In genomic region chr11:98379379-98379778, GRCm38 (mm10) we compare ENCODE assay signal across 20 mouse cellular contexts. TPM values are rescaled to one million over a fixed set of nuclear protein-coding genes. Genes with fewer than 3 reads are reported as not detected.
A peak's percentile ranks its signal among the peaks of the same experiment; 100 is the strongest.
DNase-seq lines count a peak whose midpoint lies in the region; ATAC-seq lines count a peak whose summit lies in the region.
"Had no signal": no experiment of that assay in that cellular context is flagged by ENCODE, and none has a peak within 500 bp of the region (broad histone marks: within the 10 kb centered on the region; RNA-seq: fewer than 3 reads in every experiment).

No protein-coding gene starts in this region.

- peaks cover 52% of the 10 kb centered on the region for H3K36me3 ChIP-seq in forebrain, embryonic 15.5 days
- peaks cover 73% of the 10 kb centered on the region for H3K36me3 ChIP-seq in forebrain, embryonic 10.5 days (replicated peaks)
- H3K36me3 ChIP-seq in lung, embryonic 16.5 days (ENCODE audit: control insufficient read depth, insufficient read depth, low read length) = peaks cover 30% of the 10 kb centered on the region
- H3K36me3 ChIP-seq in heart, embryonic 12.5 days = peaks cover 62% of the 10 kb centered on the region

- 92% methylated on average over 7 of the region's 7 CpGs for WGBS in forebrain, embryonic 15.5 days
- 90% methylated on average over 7 of the region's 7 CpGs for WGBS in forebrain, embryonic 10.5 days
- WGBS in lung, embryonic 16.5 days = 71% methylated on average over 7 of the region's 7 CpGs
- 62% methylated on average over 7 of the region's 7 CpGs for WGBS in heart, embryonic 12.5 days

- no peaks in the 10 kb centered on the region for H3K27me3 ChIP-seq in forebrain, embryonic 15.5 days
- H3K27me3 ChIP-seq in forebrain, embryonic 10.5 days (ENCODE audit: poor library complexity, severe bottlenecking) = peaks cover 14% of the 10 kb centered on the region
- no peaks in the 10 kb centered on the region for H3K27me3 ChIP-seq in lung, embryonic 16.5 days (ENCODE audit: control insufficient read depth, insufficient read depth, low read depth, low read length)
- H3K27me3 ChIP-seq in heart, embryonic 12.5 days (replicated peaks) = peaks cover 5% of the 10 kb centered on the region; the same call in 1 of the 2 replicates
- H3K27me3 ChIP-seq: CH12.LX; midbrain, embryonic 15.5 days had no signal

- no peak overlapping the region for H3K9ac ChIP-seq in forebrain, embryonic 15.5 days (replicated peaks)
- no peak overlapping the region for H3K9ac ChIP-seq in lung, embryonic 16.5 days (ENCODE audit: low read length)
- H3K9ac ChIP-seq in heart, embryonic 12.5 days = peak overlapping the region; percentile 43; the same call in 1 of the 2 replicates
- H3K9ac ChIP-seq: forebrain, embryonic 13.5 days; limb, embryonic 13.5 days; liver, embryonic 14.5 days; midbrain, embryonic 15.5 days had no signal

- no peak for DNase-seq in forebrain, embryonic 10.5 days (ENCODE audit: extremely low spot score, low spot score)
- DNase-seq in lung, postnatal 4 days = no peak
- peak; percentile 62 for DNase-seq in testis, postnatal 14 days (ENCODE audit: low spot score)
- DNase-seq in retina, postnatal 1 day = no peak
- DNase-seq: embryo, embryonic 11 days; kidney, postnatal 4 days; right cerebral cortex, adult 18-20 months; thymus, adult 18-20 months had no signal

- no peaks in the 10 kb centered on the region for H3K9me3 ChIP-seq in forebrain, embryonic 15.5 days
- no peaks in the 10 kb centered on the region for H3K9me3 ChIP-seq in forebrain, embryonic 10.5 days
- no peaks in the 10 kb centered on the region for H3K9me3 ChIP-seq in lung, embryonic 16.5 days (ENCODE audit: control insufficient read depth, low read length)
- H3K9me3 ChIP-seq in heart, embryonic 12.5 days (replicated peaks) = no peaks in the 10 kb centered on the region
- H3K9me3 ChIP-seq: forebrain, embryonic 13.5 days; limb, embryonic 13.5 days; midbrain, embryonic 15.5 days had no signal

- H3K4me3 ChIP-seq in forebrain, embryonic 15.5 days = no peak overlapping the region
- H3K4me3 ChIP-seq in forebrain, embryonic 10.5 days = no peak overlapping the region
- H3K4me3 ChIP-seq in lung, embryonic 16.5 days (ENCODE audit: low read length) = no peak overlapping the region
- H3K4me3 ChIP-seq in heart, embryonic 12.5 days = no peak overlapping the region
- H3K4me3 ChIP-seq: forebrain, embryonic 13.5 days; limb, embryonic 13.5 days; midbrain, embryonic 15.5 days had no signal

- no peak for ATAC-seq in forebrain, embryonic 15.5 days (replicated peaks)
- 0 out of 2 replicates have a peak, but pooled peaks have one; percentile 13 for ATAC-seq in lung, embryonic 16.5 days (ENCODE audit: low read depth)
- ATAC-seq in heart, embryonic 12.5 days (ENCODE audit: insufficient number of reproducible peaks, low FRiP score) = no peak
- ATAC-seq in CD4-positive, CD25-positive, alpha-beta regulatory T cell, adult 4 months = no peak
- ATAC-seq: forebrain, embryonic 13.5 days; midbrain, embryonic 15.5 days had no signal

- H3K27ac ChIP-seq in forebrain, embryonic 15.5 days (replicated peaks) = peak overlapping the region; percentile 48; the same call in 1 of the 2 replicates
- no peak overlapping the region for H3K27ac ChIP-seq in forebrain, embryonic 10.5 days
- no peak overlapping the region for H3K27ac ChIP-seq in lung, embryonic 16.5 days (ENCODE audit: low read length)
- peak overlapping the region; percentile 57 for H3K27ac ChIP-seq in heart, embryonic 12.5 days (ENCODE audit: poor library complexity, severe bottlenecking)
- H3K27ac ChIP-seq: forebrain, embryonic 13.5 days; limb, embryonic 13.5 days; liver, embryonic 14.5 days; macrophage; midbrain, embryonic 15.5 days had no signal

- H3K4me1 ChIP-seq in forebrain, embryonic 15.5 days = peaks cover 18% of the 10 kb centered on the region
- peaks cover 13% of the 10 kb centered on the region for H3K4me1 ChIP-seq in forebrain, embryonic 10.5 days
- H3K4me1 ChIP-seq in lung, embryonic 16.5 days (replicated peaks; ENCODE audit: control insufficient read depth, insufficient read depth, low read length) = peaks cover 3% of the 10 kb centered on the region; the same call in 1 of the 2 replicates
- H3K4me1 ChIP-seq in heart, embryonic 12.5 days (replicated peaks) = peaks cover 73% of the 10 kb centered on the region
- H3K4me1 ChIP-seq: limb, embryonic 13.5 days; midbrain, embryonic 15.5 days had no signal

- no peak overlapping the region for H3K4me2 ChIP-seq in forebrain, embryonic 15.5 days (replicated peaks)
- no peak overlapping the region for H3K4me2 ChIP-seq in lung, embryonic 16.5 days (ENCODE audit: low read depth, low read length)
- H3K4me2 ChIP-seq in heart, embryonic 12.5 days = no peak overlapping the region
- H3K4me2 ChIP-seq: forebrain, embryonic 13.5 days; limb, embryonic 13.5 days; midbrain, embryonic 15.5 days had no signal

RNA-seq across cellular contexts. Expression of gene Tcap, which starts 4.2 kb away (rescaled TPM):
- 0.18 and 0.20 TPM in 2 replicates for polyA plus RNA-seq in forebrain, embryonic 15.5 days (2015; fragmentation: Nextera tagmentation; extraction: Ambion mirVana)
- 0.15 TPM in 1 of 2 replicates, not detected in the other for polyA plus RNA-seq in forebrain, embryonic 10.5 days (2016; fragmentation: Nextera tagmentation; extraction: Ambion mirVana)
- 6.7 and 8.0 TPM in 2 replicates for polyA plus RNA-seq in lung, embryonic 16.5 days (2015; fragmentation: Nextera tagmentation; extraction: Ambion mirVana)
- 143 and 152 TPM in 2 replicates for polyA plus RNA-seq in heart, embryonic 12.5 days (2016; fragmentation: Nextera tagmentation; extraction: Ambion mirVana)
- not detected for polyA plus RNA-seq in CD4-positive, CD25-positive, alpha-beta regulatory T cell, adult 4 months (2017; shearing (Covaris generic))
- polyA plus RNA-seq: intestine, embryonic 14.5 days; midbrain, embryonic 15.5 days had no signal

RNA-seq across cellular contexts. Expression of gene Pnmt, which starts 6.9 kb away (rescaled TPM):
- 0.42 and 0.70 TPM in 2 replicates for polyA plus RNA-seq in forebrain, embryonic 15.5 days (2015; fragmentation: Nextera tagmentation; extraction: Ambion mirVana)
- not detected in 2 replicates for polyA plus RNA-seq in forebrain, embryonic 10.5 days (2016; fragmentation: Nextera tagmentation; extraction: Ambion mirVana)
- 0.13 TPM in 1 of 2 replicates, not detected in the other for polyA plus RNA-seq in lung, embryonic 16.5 days (2015; fragmentation: Nextera tagmentation; extraction: Ambion mirVana)
- 1.7 and 2.0 TPM in 2 replicates for polyA plus RNA-seq in heart, embryonic 12.5 days (2016; fragmentation: Nextera tagmentation; extraction: Ambion mirVana)
- polyA plus RNA-seq in CD4-positive, CD25-positive, alpha-beta regulatory T cell, adult 4 months (2017; shearing (Covaris generic)) = not detected
- polyA plus RNA-seq: forebrain, embryonic 13.5 days; intestine, embryonic 14.5 days; liver, embryonic 14.5 days; macrophage; small intestine, adult 2 months had no signal

RNA-seq across cellular contexts. Expression of gene Pgap3, which starts 20.9 kb away (rescaled TPM):
- polyA plus RNA-seq in forebrain, embryonic 15.5 days (2015; fragmentation: Nextera tagmentation; extraction: Ambion mirVana) = 6.5 and 7.7 TPM in 2 replicates
- polyA plus RNA-seq in forebrain, embryonic 10.5 days (2016; fragmentation: Nextera tagmentation; extraction: Ambion mirVana) = 10.0 and 10.1 TPM in 2 replicates
- polyA plus RNA-seq in lung, embryonic 16.5 days (2015; fragmentation: Nextera tagmentation; extraction: Ambion mirVana) = 15.0 and 16.2 TPM in 2 replicates
- 20.0 and 20.6 TPM in 2 replicates for polyA plus RNA-seq in heart, embryonic 12.5 days (2016; fragmentation: Nextera tagmentation; extraction: Ambion mirVana)
- polyA plus RNA-seq in CD4-positive, CD25-positive, alpha-beta regulatory T cell, adult 4 months (2017; shearing (Covaris generic)) = 10 to 100 TPM in 1 of 2 experiments, 1 to 10 TPM in 1; 6.7 to 11.6 TPM

RNA-seq across cellular contexts. Expression of gene Stard3, which starts 21.2 kb away (rescaled TPM):
- polyA plus RNA-seq in forebrain, embryonic 15.5 days (2015; fragmentation: Nextera tagmentation; extraction: Ambion mirVana) = 53.2 and 56.5 TPM in 2 replicates
- polyA plus RNA-seq in forebrain, embryonic 10.5 days (2016; fragmentation: Nextera tagmentation; extraction: Ambion mirVana) = 39.8 and 41.0 TPM in 2 replicates
- polyA plus RNA-seq in lung, embryonic 16.5 days (2015; fragmentation: Nextera tagmentation; extraction: Ambion mirVana) = 55.9 and 61.3 TPM in 2 replicates
- 45.2 and 47.6 TPM in 2 replicates for polyA plus RNA-seq in heart, embryonic 12.5 days (2016; fragmentation: Nextera tagmentation; extraction: Ambion mirVana)
- 10 to 100 TPM; 41.2 to 63.9 TPM for polyA plus RNA-seq in CD4-positive, CD25-positive, alpha-beta regulatory T cell, adult 4 months (2017; shearing (Covaris generic))

RNA-seq across cellular contexts. Expression of gene Ppp1r1b, which starts 31.2 kb away (rescaled TPM):
- 49.6 and 60.4 TPM in 2 replicates for polyA plus RNA-seq in forebrain, embryonic 15.5 days (2015; fragmentation: Nextera tagmentation; extraction: Ambion mirVana)
- polyA plus RNA-seq in forebrain, embryonic 10.5 days (2016; fragmentation: Nextera tagmentation; extraction: Ambion mirVana) = 0.23 and 0.41 TPM in 2 replicates
- 5.6 and 6.1 TPM in 2 replicates for polyA plus RNA-seq in lung, embryonic 16.5 days (2015; fragmentation: Nextera tagmentation; extraction: Ambion mirVana)
- polyA plus RNA-seq in heart, embryonic 12.5 days (2016; fragmentation: Nextera tagmentation; extraction: Ambion mirVana) = 30.4 and 32.2 TPM in 2 replicates
- polyA plus RNA-seq in CD4-positive, CD25-positive, alpha-beta regulatory T cell, adult 4 months (2017; shearing (Covaris generic)) = not detected
- polyA plus RNA-seq: macrophage had no signal

Comparison
In these comparisons a context has a peak if more than half of its experiments do, and no peak if none do; other contexts are left out.
1. H3K27ac ChIP-seq: peak in forebrain, embryonic 15.5 days (single experiment) and heart, embryonic 12.5 days (single experiment); none in forebrain, embryonic 10.5 days (single experiment) and lung, embryonic 16.5 days (single experiment).
2. RNA of gene Tcap, which starts 4.2 kb away (polyA plus RNA-seq): 143 to 152 TPM in heart, embryonic 12.5 days; 6.7 to 8.0 TPM in lung, embryonic 16.5 days, 0.18 to 0.20 TPM in forebrain, embryonic 15.5 days, 0.15 TPM in forebrain, embryonic 10.5 days and not detected in CD4-positive, CD25-positive, alpha-beta regulatory T cell, adult 4 months; every median in the first group is over 10 times any median in the second.